Mouse (Mus musculus) midbrain, embryonic 16.5 days (tissue): ENCODE results near the gene Tma7. TPM values are rescaled to one million over a fixed set of nuclear protein-coding genes. Genes with fewer than 3 reads are reported as not detected.
A peak's percentile ranks its signal among the peaks of the same experiment; 100 is the strongest.

Source experiments
- ATAC-seq: fragments of 200-750 bp; cut with Nextera tagmentation; 2 replicates; pipeline ENCODE4 v1.8.0; 2017; ENCODE audit warnings: moderate TSS enrichment
- H3K27ac ChIP-seq: fragments of 300-500 bp; sonication (generic); 2 replicates; pipeline ENCODE4 v1.5.1; 2014; ENCODE audit warnings: mild to moderate bottlenecking, low read length, mixed read lengths
- H3K27me3 ChIP-seq: fragments of 300-500 bp; sonication (generic); 2 replicates; pipeline ENCODE4 v1.6.1; 2014; ENCODE audit warnings: low read depth, low read length, mixed read lengths; ENCODE audit not compliant: control insufficient read depth, insufficient read depth
- H3K36me3 ChIP-seq: fragments of 300-500 bp; sonication (generic); 2 replicates; pipeline ENCODE4 v1.6.1; 2014; ENCODE audit warnings: mild to moderate bottlenecking, low read length, moderate library complexity, mixed read lengths; ENCODE audit not compliant: control insufficient read depth, insufficient read depth
- H3K4me1 ChIP-seq: fragments of 300-500 bp; sonication (generic); 2 replicates; pipeline ENCODE4 v1.6.1; 2014; ENCODE audit warnings: mild to moderate bottlenecking, low read length, mixed read lengths; ENCODE audit not compliant: control insufficient read depth, insufficient read depth
- H3K4me2 ChIP-seq: fragments of 300-500 bp; sonication (generic); 2 replicates; pipeline ENCODE4 v1.6.1; 2014; ENCODE audit warnings: mild to moderate bottlenecking, low read length, mixed read lengths
- H3K4me3 ChIP-seq: fragments of 300-500 bp; sonication (generic); 2 replicates; pipeline ENCODE4 v1.5.1; 2014; ENCODE audit warnings: low read depth, mild to moderate bottlenecking, low read length, moderate library complexity, mixed read lengths
- H3K9ac ChIP-seq: fragments of 300-500 bp; sonication (generic); 2 replicates; pipeline ENCODE4 v1.6.1; 2014; ENCODE audit warnings: low read depth, low read length, mixed read lengths
- H3K9me3 ChIP-seq: fragments of 300-500 bp; sonication (generic); replicated peaks from 2 replicates; pipeline ENCODE4 v1.6.1; 2014; ENCODE audit warnings: mild to moderate bottlenecking, low read length, mixed read lengths; ENCODE audit not compliant: control insufficient read depth, poor library complexity, severe bottlenecking
- WGBS: fragments of 180-500 bp; shearing (Covaris S2); extraction: QIAGEN DNeasy Blood & Tissue Kit; methylation state at CpG from one replicate; pipeline ENCODE4 v1.1.7; 2014; 5-methylcytosine and 5-hydroxymethylcytosine counted together
- polyA plus RNA-seq: library from polyadenylated mRNA; unstranded; fragments of >200 nt; fragmentation: Nextera tagmentation; extraction: Ambion mirVana; gene quantifications from 2 replicates; pipeline ENCODE4 v1.2.1, GENCODE M21; 2015

Tma7 gene
- polyA plus RNA-seq, 1 experiment from 2014 or later = 674 TPM

GRCm38 (mm10) chr9:109107341-109107740, 25.0 kb upstream of the Tma7 start:
- Histone ChIP-seq H3K4me3 (no peak overlapping the region), H3K27me3 (no peaks in the 10 kb centered on the region), H3K4me2 (no peak overlapping the region), H3K9ac (no peak overlapping the region), H3K4me1 (peaks cover 4% of the 10 kb centered on the region; the same call in 1 of the 2 replicates), H3K27ac (no peak overlapping the region), H3K36me3 (peaks cover 45% of the 10 kb centered on the region), H3K9me3 (no peaks in the 10 kb centered on the region)
- ATAC-seq = no peak
- 80% methylated on average over 5 of the region's 6 CpGs for WGBS

- Histone ChIP-seq H3K9ac (no peak overlapping the region), H3K9me3 (no peaks in the 10 kb centered on the region), H3K27me3 (no peaks in the 10 kb centered on the region), H3K4me3 (no peak overlapping the region), H3K36me3 (peaks cover 35% of the 10 kb centered on the region), H3K4me1 (peaks cover 4% of the 10 kb centered on the region; the same call in 1 of the 2 replicates), H3K27ac (no peak overlapping the region), H3K4me2 (no peak overlapping the region)
- 96% methylated on average over 12 of the region's 12 CpGs for WGBS
- no peak for ATAC-seq
These were observed 23.3 kb upstream of the Tma7 start for GRCm38 (mm10) chr9:109105648-109106047.

DNA sequence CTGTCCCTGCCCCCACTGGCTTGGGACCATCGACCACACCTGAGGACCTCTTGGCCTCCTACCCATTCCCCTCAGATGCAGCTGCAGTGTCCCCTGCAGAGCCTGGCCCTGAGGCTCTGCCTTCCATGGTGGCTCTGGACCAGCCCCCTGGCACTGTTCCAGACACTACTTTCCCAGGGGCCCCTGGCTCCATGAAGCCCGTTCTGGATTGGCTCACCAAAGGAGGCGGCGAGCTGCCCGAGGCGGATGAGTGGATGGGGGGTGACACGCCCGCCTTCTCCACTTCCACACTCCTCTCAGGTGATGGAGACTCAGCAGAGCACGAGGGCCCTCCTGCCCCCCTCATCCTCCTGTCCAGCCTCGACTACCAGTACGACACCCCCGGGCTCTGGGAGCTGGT, 22.6 kb upstream of the Tma7 start:
- Histone ChIP-seq H3K36me3 (peaks cover 29% of the 10 kb centered on the region), H3K27ac (peak overlapping the region; percentile 15; the same call in 1 of the 2 replicates), H3K27me3 (no peaks in the 10 kb centered on the region), H3K9me3 (no peaks in the 10 kb centered on the region), H3K4me2 (no peak overlapping the region), H3K4me3 (no peak overlapping the region), H3K4me1 (peaks cover 4% of the 10 kb centered on the region; the same call in 1 of the 2 replicates), H3K9ac (no peak overlapping the region)
- ATAC-seq = 0 out of 2 replicates have a peak, but pooled peaks have one; percentile 33
- WGBS = 76% methylated on average over 12 of the region's 12 CpGs

GRCm38 (mm10) chr9:109104083-109104482, 21.7 kb upstream of the Tma7 start:
- Histone ChIP-seq H3K4me3 (no peak overlapping the region), H3K9me3 (no peaks in the 10 kb centered on the region), H3K4me1 (peaks cover 7% of the 10 kb centered on the region), H3K27ac (no peak overlapping the region), H3K27me3 (no peaks in the 10 kb centered on the region), H3K9ac (no peak overlapping the region), H3K4me2 (no peak overlapping the region), H3K36me3 (peaks cover 24% of the 10 kb centered on the region)
- ATAC-seq = no peak
- WGBS = 92% methylated on average over 9 of the region's 9 CpGs

DNA sequence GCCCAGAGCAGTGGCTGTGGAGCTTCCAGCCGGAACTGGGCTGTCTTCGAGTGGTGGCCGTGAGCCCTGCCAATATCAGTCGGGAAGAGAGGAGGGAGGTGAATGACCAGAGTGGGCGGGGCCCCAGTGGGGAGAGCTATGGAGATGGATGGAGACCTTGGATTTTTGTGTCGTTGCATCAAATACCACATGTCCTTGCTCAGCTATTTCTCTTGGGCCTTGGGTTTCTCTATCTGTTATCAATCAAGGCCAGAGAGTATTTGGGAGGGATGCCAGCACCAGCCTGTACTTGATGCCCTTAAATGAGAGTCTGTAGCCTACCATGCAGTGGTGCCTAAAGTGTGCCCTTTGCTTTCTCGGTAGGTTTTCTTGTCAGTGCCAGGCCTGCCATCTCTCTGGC, 20.9 kb upstream of the Tma7 start:
- no peak overlapping the region for H3K4me3 ChIP-seq
- no peak overlapping the region for H3K9ac ChIP-seq
- no peaks in the 10 kb centered on the region for H3K27me3 ChIP-seq
- ATAC-seq = no peak
- H3K36me3 ChIP-seq = peaks cover 20% of the 10 kb centered on the region
- WGBS = 79% methylated on average over 7 of the region's 7 CpGs
- no peak overlapping the region for H3K27ac ChIP-seq
- H3K9me3 ChIP-seq = no peaks in the 10 kb centered on the region
- H3K4me1 ChIP-seq = peaks cover 15% of the 10 kb centered on the region
- no peak overlapping the region for H3K4me2 ChIP-seq

DNA sequence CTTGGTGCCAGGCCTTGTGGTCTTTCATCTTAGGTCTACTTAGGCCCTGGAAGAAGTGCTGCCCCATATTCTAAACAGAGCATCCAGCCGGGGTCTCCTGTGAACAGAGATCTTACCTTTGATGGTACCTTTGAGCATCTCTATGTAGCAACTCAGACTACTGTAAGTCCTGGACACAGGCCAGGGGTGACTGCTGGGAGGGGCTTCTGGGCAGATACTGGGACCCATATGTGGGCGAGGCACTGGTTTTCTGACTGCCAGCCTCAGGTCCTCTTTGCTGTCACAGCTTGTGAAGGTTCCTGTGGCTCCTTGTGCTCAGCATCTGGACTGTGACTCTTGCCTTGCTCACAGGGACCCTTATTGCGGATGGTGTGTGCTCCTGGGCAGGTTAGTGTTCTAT, 20.2 kb upstream of the Tma7 start:
- H3K4me3 ChIP-seq = no peak overlapping the region
- H3K36me3 ChIP-seq = peaks cover 20% of the 10 kb centered on the region
- ATAC-seq = no peak
- H3K4me2 ChIP-seq = no peak overlapping the region
- no peak overlapping the region for H3K27ac ChIP-seq
- H3K9me3 ChIP-seq = no peaks in the 10 kb centered on the region
- no peak overlapping the region for H3K9ac ChIP-seq
- no peaks in the 10 kb centered on the region for H3K27me3 ChIP-seq
- WGBS = 97% methylated on average over 3 of the region's 3 CpGs
- H3K4me1 ChIP-seq = peaks cover 22% of the 10 kb centered on the region

GRCm38 (mm10) chr9:109101933-109102445, 19.6 kb upstream of the Tma7 start:
- Histone ChIP-seq H3K27me3 (no peaks in the 10 kb centered on the region), H3K4me1 (peaks cover 28% of the 10 kb centered on the region), H3K4me3 (no peak overlapping the region), H3K9me3 (no peaks in the 10 kb centered on the region), H3K27ac (no peak overlapping the region), H3K9ac (no peak overlapping the region), H3K36me3 (peaks cover 20% of the 10 kb centered on the region), H3K4me2 (no peak overlapping the region)
- ATAC-seq = no peak
- WGBS = 91% methylated on average over 5 of the region's 5 CpGs

DNA sequence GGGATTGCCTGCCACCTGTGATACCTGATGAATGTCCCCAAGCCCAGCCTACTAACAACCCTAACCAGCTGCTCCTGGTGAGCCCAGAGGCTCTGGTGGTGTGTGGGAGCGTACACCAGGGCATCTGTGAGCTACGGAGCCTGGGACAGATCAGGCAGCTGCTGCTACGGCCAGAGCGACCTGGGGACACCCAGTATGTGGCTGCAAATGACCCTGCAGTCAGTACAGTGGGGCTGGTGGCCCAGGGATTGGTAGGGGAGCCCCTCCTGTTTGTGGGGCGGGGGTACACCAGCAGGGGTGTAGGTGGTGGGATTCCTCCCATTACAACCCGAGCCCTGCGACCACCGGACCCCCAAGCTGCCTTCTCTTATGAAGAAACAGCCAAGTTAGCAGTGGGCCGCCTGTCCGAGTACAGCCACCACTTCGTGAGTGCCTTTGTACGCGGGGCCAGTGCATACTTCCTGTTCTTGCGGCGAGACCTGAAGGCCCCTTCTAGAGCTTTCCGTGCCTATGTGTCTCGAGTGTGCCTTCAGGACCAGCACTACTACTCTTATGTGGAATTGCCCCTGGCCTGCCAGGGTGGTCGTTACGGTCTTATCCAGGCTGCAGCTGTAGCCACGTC, 18.0 kb upstream of the Tma7 start:
- H3K4me2 ChIP-seq = no peak overlapping the region
- peaks cover 38% of the 10 kb centered on the region for H3K4me1 ChIP-seq
- WGBS = 89% methylated on average over 20 of the region's 20 CpGs

GRCm38 (mm10) chr9:109098969-109099368, 16.6 kb upstream of the Tma7 start:
- H3K36me3 ChIP-seq = peaks cover 4% of the 10 kb centered on the region; the same call in 1 of the 2 replicates
- H3K4me3 ChIP-seq = no peak overlapping the region
- whole genome bisulfite sequencing = 62% methylated on average over 6 of the region's 6 CpGs
- H3K27me3 ChIP-seq = no peaks in the 10 kb centered on the region
- ATAC-seq = no peak
- peak overlapping the region; percentile 79 for H3K4me2 ChIP-seq
- H3K9ac ChIP-seq = 0 out of 2 replicates have a peak overlapping the region, but pooled peaks have one; percentile 22
- H3K27ac ChIP-seq = peak overlapping the region; percentile 99; the same call in 1 of the 2 replicates
- no peaks in the 10 kb centered on the region for H3K9me3 ChIP-seq
- peaks cover 43% of the 10 kb centered on the region for H3K4me1 ChIP-seq

More for the DNA sequence above, 18.0 kb upstream of the Tma7 start:
- H3K9ac ChIP-seq = no peak overlapping the region
- no peaks in the 10 kb centered on the region for H3K9me3 ChIP-seq
- H3K27ac ChIP-seq = no peak overlapping the region
- peaks cover 10% of the 10 kb centered on the region for H3K36me3 ChIP-seq
- no peak for ATAC-seq
- no peaks in the 10 kb centered on the region for H3K27me3 ChIP-seq
- H3K4me3 ChIP-seq = no peak overlapping the region
